Mouse (Mus musculus) c-Kit-negative CD71-positive TER-119-positive erythroid progenitor cells, embryonic 14.5 days (primary cell): ENCODE results near the gene Osbpl2.

ENCODE experiments used
- DNase-seq: peaks from one replicate; pipeline ENCODE4 v3.0.0-alpha.2; 2013; ENCODE audit warnings: low read depth, low spot score

Gene Osbpl2

DNA sequence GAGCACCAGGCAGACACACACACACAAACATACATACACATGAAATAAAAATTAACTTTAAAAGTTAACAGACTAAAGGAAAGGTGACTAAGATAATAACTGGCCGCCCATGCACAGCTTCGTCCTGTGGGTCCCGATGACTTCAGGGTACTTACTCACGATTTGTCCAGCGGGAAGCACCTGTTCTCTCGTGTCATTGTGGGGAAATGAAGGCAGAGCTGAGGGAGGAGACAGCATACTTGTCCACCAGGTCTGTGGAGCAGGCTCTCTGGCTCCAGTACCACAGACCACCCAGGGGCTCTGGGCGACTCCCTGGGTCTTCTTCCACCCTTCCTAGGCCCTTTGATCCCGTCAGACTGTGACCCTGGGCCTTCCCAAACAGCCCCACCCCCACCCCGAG, 82.2 kb downstream of the Osbpl2 start:
- no peak for DNase-seq

DNA sequence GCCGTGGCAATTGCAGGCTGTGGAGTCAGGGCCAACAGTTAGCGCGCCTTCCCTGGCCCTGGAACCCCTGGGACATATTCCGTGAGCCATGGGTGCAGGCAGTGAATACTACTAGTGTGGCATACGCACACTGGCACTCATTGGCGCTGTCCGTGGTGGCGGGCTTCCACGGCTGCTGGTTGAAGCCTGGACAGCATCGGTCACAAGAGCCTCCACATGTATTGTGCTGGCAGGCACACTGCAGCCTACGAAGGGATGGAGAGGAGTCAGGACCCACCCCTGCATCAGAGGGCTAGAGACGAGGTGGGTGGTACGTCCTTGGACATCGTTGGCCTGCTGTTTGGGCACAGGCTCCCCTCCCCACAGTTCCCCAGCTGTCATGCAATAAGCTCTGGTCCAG, 83.2 kb downstream of the Osbpl2 start:
- DNase-seq = no peak

DNA sequence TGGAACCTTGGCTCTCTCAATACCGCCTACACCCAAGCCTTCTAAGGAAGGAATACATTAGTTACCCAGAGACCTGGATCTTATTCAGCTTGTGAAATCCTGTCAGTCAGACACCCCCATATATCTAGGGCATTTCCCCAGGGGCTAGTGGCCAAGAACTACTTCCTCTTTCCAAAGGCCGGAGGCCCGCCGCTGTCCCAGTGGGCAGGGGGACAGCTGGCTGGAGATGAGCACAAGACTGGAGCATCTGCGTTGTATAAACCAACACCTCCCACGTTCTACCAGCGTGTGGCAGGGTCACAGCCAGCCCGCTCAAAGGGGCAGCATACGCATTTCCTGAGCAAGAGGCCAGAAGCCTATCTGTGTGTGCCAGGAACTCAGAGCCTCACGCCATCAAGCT, 83.7 kb downstream of the Osbpl2 start:
- DNase-seq = no peak

DNA sequence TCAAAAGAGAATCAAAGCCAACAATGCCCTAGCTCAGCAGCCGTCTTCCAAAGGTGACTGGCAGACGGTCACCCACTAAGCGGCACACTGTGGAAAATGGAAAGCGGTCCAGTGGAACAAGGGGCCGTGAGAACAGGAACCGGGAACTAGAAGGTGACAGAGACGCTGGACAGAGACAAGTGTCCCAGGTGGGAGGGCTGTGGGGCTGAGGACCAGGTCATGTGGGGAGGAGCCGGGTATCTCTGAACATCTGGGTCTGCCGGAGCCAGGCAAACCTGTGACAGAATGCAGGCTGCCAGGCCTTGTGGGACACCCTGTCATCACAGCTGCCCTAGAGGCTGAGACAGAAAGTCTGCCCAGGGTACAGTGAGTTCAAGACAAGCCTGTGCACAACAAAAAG, 85.4 kb downstream of the Osbpl2 start:
- no peak for DNase-seq

DNA sequence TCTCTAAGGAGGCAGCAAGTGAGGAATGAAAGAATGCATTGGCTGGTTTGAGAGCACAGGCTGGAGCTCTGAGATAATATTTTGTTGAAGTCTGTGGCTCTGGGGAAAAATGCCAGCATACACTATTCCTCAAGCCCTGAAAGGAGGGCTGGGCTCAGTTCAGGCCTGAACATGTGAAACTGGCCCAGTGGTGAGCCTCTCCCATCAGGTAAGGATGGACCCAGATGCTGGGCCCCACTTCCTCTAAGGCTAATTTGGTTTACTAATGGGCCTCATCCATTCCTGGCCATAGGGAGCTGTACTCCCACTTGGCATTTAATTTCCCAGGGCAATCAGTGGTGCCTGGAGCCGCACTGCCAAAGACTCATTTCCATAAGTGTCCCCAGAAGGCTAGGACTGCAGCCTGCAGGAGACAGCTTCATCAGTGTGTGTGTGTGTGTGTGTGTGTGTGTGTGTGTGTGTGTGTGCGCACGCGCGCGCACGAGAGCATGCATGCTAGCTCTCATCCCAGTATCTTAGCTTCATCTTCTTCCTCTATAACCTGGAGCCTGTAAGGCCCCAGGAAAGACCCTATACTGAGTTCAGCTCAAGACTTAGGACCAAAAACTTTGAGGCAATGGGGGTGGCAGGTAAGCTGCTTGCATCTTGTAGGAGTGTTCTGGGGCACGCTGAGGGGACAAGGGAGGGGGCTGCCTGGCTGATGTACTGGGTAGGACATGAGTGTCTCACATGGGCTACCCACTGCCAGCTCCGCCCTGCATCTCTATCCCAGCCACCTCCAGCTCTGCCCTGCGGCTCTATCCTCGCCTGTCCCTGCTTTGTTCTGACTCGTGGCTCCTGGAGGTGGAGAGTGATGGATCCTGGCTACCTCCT, 86.2 kb downstream of the Osbpl2 start:
- DNase-seq = no peak

DNA sequence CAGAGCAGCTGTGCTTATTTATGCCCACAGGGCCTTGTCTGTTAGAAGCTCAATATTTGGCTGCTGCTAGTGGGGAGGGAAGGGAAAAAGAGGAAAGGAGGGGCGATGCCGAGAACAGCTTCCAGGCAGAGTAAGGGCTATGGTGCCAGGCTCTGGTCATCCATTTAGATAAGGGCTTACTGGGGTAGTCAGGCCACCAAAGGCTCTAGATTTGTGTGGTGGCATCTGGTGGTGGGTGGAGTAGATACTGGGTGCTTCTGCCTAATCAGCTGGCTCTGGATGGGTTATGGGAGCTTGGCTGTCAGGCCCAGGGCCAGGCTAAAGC, 86.8 kb downstream of the Osbpl2 start:
- DNase-seq = no peak

DNA sequence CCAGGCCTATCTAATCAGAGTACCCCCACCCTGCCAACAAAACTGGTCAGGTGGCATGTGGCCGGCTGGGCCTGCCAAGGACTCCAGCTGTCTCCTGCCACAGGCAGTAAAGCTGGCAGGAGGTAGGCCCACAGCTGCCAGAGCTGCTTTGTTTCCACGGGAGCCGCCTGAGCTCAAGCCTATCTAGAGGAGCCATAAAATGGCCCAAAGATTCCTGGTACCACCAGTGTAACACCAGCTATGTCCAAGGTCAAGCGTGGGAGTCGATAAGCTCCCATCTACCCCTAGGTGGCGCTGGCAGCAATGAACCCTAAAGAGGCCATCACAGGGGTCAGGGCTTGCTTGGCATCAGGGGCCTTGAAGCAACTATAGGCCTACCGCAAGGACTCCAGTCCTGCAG, 88.7 kb downstream of the Osbpl2 start:
- DNase-seq = no peak

DNA sequence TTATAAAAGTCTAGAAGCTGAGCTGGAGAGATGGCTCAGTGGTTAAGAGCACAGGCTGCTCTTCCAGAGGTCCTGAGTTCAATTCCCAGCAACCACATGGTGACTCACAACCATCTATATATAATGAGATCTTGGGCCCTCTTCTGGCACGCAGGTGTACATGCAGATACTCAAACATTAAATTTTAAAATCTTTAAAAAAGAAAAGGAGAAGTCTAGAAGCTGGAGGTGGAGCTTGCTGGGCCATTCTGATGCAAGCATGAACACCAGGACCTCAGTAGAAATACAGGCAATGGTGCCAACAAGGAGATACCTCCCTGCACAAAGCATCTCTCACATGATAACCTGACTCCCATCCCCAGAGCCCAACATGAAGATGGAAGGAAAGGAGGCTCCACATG, 89.9 kb downstream of the Osbpl2 start:
- no peak for DNase-seq

DNA sequence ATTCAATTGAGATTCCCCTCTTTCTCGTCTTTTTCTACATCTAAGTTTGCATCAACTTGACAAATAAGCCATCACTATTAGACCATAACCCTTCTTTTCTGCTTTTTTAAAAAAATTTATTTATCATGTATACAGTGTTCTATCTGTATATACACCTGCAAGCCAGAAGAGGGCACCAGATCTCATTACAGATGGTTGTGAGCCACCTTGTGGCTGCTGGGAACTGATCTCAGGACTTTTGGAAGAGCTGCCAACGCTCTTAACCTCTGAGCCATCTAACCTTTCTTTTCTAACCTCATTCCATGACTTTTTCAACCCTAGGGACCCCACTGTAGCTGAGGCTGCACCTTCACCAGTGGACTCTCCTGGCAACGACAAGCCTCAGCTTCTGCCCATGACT, 93.1 kb downstream of the Osbpl2 start:
- DNase-seq = no peak
